Mouse (Mus musculus): Measurements from ENCODE around the gene Zfp566.
"Not testable (repeated sequence)": the region's sequence is repeated elsewhere in the genome, so short reads cannot be mapped to it uniquely, and the experiment has no call there.

Zfp566 gene

GRCm38 (mm10) chr7:30090092-30090969 lies at the start of gene Zfp566, which contains the start of gene Gm26920:
Zfp566 (minus strand) TSS chr7:30090527.
Gm26920 (minus strand) TSS chr7:30090410.
- peak; percentile 98 for DNase-seq (ENCODE audit: inconsistent ontology term)

GRCm38 (mm10) chr7:30136826-30137225 lies 46.5 kb upstream of the Zfp566 start:
- DNase-seq (ENCODE audit: inconsistent ontology term): no peak

DNA sequence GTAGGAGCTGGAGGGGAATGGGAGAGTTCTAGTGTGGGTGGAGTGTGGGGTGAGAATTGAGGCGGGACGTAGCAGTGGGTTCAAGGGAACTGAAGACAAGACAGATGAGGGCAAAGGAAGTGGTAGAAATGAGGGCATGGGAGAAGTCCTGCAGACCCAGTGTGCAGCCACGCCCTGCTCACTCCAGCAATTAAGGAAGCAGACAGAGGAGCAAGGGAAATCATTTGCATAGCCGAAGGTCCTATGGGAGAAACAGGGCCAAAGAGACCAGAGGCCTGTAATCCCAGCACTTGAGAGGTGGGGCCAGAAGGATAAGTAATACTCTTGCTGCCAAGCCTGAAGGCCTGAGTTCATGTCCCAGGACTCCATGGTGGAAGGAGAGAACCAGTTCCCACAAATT lies 42.1 kb upstream of the Zfp566 start:
- no peak for DNase-seq (ENCODE audit: inconsistent ontology term)

DNA sequence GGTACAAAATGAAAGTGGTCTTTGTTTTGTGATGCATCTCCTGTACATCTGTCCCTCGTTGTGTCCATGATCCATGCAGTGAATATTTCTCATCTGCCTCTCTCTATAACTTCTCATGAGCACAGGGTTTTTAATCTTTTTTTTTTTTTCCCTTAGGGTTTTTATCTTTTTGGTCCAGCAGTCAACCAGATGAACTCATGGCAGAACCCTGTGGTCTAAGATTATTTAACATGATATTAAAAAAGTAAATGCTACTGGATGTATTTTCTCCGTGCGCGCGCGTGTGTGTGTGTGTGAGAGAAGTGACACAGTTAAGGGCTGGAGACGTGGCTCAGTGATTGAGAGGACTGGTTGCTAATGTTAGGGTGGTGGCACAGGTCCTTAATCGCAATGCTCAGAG lies 39.6 kb upstream of the Zfp566 start:
- no peak for DNase-seq (ENCODE audit: inconsistent ontology term)

GRCm38 (mm10) chr7:30122188-30122530 lies 31.8 kb upstream of the Zfp566 start:
- DNase-seq (ENCODE audit: inconsistent ontology term): no peak

DNA sequence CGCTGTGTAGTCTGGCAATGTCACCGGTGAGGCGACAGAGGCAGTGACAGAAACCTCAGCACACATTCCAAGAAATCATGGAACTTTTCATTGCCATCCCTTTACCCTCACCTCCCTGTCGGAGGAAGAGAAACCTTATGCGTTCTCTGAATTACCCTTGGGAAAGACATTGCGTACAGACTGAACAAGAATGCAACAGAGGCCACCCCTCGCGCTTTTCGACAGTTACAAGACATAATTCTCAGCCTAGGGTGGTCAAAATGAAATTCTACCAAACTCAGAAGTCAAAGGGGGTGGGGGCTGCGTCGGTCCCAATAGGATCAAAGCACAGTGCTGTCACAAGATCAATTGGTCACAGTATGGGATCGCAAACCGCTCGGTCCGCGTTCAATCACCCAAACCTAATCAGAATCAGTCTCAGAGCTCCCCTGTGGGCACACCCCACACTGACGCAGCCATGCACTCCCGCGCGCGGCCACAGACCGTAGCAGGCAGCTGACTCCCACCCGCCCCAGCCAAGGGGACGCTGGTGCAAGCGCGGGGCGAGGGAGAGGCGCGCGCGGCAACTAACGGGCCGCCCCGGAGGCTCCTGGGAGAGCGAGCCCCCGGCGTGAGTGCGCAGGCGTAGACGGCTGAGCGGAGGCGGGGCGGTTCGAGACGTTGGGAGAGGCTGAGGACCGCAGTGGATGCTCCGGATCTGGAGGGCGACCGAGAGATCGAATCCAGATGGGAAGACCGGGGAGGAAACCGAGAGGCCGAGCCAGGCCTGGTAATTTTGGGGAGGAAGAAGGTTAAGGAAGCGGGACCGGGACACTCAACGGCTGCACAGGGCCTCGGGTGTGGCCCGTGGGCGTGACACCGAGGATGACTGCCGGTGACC lies 31.2 kb upstream of the Zfp566 start, which contains the start of gene Zfp382:
Gene Zfp382, plus strand, starts transcription at position 635 of the 880 bp plus-strand sequence.
- DNase-seq (ENCODE audit: inconsistent ontology term): peak; percentile 95

GRCm38 (mm10) chr7:30117935-30118334 lies 27.6 kb upstream of the Zfp566 start:
- not testable (repeated sequence) for DNase-seq (ENCODE audit: inconsistent ontology term)

GRCm38 (mm10) chr7:30116076-30116475 lies 25.7 kb upstream of the Zfp566 start:
- no peak for DNase-seq (ENCODE audit: inconsistent ontology term)

DNA sequence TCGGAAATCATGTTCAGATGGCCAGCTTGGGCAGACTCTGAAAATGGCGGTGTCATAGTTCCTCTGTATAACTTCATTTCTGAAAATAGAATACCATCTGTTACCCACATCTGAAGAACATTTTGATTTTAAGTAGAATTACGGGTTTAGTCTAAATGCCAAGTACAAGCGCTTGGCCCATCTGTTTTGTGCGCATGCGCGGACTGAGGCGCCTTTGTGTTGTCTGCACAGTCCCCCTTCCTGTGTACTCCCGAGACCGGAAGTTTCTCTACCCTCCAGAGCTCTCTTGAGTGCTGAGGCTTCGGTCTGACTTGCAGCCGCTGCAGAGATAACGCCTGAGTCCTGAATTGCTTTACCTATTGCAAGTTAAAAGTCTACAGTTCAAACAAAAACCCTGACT lies 9.0 kb upstream of the Zfp566 start:
- DNase-seq (ENCODE audit: inconsistent ontology term): no peak

DNA sequence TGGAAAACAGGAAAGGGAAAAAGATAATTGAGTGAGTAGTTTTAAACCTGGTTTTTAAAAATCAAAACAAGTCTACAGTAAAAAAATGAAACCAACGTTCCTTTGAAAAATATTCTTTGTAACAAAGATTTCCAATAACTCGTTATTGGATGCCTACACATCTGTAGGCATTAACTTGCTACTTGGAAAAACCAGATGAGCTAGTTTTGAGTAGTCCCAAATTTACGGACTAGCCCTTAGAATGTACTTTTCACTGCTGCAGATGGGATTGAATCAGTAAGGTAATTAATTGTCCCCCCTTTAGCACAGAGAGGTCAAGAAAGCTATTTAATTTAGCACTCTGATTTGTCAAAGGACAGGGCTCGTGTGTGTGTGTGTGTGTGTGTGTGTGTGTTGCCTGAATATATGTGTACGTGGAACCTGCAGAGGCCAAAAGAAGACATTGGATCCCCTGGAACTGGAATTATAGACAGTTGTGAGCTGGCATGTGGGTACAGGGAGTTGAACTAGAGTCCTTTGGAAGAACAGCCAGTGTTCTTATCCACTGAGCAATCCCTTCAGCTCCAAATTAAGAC lies 5.3 kb upstream of the Zfp566 start:
- DNase-seq (ENCODE audit: inconsistent ontology term): peak; percentile 14

GRCm38 (mm10) chr7:30094646-30095429 lies 4.5 kb upstream of the Zfp566 start, which contains the start of gene Zfp260:
Zfp260 (plus strand) TSS chr7:30094777.
- peak; percentile 96 for DNase-seq (ENCODE audit: inconsistent ontology term)

DNA sequence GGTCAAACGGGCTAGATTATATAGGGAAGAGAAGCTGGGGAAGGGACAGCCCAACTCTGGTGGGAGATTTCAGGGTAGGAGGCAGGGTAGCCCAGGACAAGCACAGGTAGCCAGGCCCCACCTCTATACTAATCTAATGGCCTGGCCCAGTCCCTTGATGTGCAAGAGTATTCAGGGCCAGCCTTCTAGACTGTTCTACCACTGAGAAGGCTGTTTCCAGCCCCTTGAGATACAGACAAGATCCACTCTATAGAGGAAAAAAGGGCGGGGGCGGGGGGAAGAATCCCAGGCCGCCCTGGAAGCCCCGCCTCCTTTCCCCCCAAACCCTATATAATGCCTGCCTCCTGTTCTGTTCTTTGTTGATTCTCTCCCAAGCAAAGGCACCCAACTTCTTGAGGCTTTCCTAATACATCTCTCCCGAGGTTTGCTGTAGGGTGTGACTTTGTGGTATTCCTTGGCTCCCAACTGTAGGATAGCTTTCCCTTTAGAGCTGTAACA lies 3.6 kb upstream of the Zfp566 start:
- DNase-seq (ENCODE audit: inconsistent ontology term): no peak

- no peak for DNase-seq (ENCODE audit: inconsistent ontology term)
Observed at GRCm38 (mm10) chr7:30092666-30093065, 2.3 kb upstream of the Zfp566 start.

DNA sequence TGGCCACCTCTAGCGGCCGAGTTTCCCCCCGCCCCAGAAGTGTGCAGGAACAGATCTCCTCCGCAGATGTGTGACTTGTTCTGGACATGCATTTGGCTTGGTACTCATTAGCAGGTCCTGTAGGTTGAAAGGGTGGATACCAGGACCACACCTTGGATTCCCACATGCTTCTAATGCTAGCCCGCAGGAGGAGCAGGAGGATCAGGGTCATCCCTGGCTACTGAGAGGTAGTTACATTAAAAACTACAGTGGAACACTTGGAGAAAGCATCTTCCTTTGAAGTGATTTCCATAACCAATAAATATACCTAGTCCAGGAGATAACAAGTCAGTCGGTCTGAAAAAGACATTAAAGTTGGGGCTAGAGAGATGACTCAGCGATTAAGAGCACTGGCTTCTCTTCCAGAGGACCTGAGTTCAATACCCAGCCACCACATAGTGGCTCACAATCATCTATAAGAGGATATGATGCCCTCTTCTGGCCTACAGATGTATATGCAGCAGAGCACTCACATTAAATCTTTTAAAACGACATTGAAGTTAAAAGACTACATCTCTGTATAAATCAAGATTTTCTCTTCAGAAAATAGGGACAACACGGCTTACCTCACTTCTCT lies 751 bp upstream of the Zfp566 start:
- peak; percentile 33 for DNase-seq (ENCODE audit: inconsistent ontology term)

DNA sequence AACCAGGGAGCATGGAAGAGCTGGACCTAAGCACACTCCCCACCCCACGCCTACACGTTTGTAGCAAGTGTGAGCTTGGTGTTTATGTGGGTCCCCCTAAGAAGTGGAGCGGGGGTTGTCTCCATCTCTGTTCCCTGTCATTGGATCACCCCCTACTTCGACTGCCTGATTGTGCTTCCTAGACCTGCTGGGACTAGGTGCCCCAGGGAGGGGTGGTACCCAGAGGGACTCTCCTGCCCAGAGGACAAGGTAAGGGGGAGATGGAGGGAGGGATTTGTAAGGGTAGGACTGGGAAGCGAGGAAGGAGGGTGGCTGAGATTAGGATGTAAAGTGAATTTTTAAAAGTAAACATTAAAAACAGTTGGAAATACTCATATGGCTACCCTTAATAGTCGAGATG lies 922 bp downstream of the Zfp566 start:
- no peak for DNase-seq (ENCODE audit: inconsistent ontology term)

DNA sequence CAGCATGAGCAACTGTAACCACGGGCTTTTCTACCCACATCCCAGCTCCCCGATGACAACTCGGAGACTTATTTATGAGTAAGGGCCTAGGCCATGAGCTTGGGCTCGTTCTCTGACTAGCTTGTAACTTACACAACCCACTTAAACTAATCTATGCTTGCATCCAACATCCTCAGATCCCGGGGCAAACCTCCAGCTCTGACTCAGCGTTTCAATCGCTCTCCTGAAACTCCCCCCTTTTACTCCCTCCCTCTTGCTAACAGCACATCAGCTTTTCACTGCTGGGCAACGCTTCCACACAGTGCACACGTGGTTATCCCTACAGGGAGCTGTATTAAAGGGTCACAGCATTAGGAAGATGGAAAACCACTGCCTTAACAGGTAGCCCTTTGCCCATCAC lies 3.8 kb downstream of the Zfp566 start:
- no peak for DNase-seq (ENCODE audit: inconsistent ontology term)

GRCm38 (mm10) chr7:30072146-30073028 lies 17.9 kb downstream of the Zfp566 start, which contains the start of gene Zfp82:
Zfp82 (minus strand) TSS chr7:30072900.
- DNase-seq (ENCODE audit: inconsistent ontology term): peak; percentile 83

- no peak for DNase-seq (ENCODE audit: inconsistent ontology term)
Observed at GRCm38 (mm10) chr7:30064622-30065021, 25.7 kb downstream of the Zfp566 start.

DNA sequence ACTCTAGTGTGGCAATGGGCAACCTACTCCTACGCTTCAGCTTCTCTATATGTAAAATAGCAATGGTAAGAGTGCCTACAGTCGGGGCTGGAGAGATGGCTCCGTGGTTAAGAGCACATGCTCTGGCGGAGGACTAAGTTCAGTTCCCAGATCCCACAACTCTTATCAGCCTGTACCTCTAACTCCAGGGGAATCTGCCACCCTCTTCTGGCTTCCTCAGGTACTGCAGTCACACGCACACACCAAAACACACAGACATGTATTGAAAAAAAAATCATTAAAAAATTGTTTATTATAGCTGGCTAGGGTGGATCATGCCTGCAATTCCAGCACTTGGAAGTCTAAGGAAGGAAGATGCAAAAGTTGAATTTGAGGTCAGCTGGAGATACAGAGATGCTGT lies 27.8 kb downstream of the Zfp566 start:
- no peak for DNase-seq (ENCODE audit: inconsistent ontology term)

- no peak for DNase-seq (ENCODE audit: inconsistent ontology term)
Observed at GRCm38 (mm10) chr7:30060341-30060740, 30.0 kb downstream of the Zfp566 start.

Measured in Muller cell, postnatal 12 days (primary cell).